Mouse (Mus musculus): ENCODE data around the gene Snx25.

DNA sequence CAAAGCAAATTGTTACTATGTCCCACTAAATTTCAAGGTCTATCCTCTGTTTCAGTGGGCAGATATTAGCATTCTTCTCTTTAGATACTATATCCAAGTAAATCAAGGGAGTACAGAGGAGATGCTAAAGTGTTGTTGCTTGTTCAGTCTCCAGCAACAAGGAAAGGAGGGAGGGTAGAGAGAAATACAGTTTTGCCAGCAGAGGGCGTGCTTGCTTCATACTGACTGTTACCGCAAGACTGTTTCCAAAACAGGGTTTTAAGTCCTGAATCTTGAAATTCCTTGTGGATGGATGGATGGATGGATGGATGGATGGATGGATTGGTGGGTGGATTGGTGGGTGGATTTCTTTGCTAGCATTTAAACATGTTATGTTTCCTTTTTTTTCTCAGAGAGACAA is 33.4 kb upstream of the Snx25 start:
- TF ChIP-seq CTCF (IDR thresholded peaks at IDR 0.05; ENCODE audit: control insufficient read depth, insufficient read depth, low read length) (no peak), POLR2A (IDR thresholded peaks at IDR 0.05; ENCODE audit: borderline replicate concordance, control insufficient read depth, low read depth, low read length) (no peak)
